Mouse (Mus musculus) right cerebral cortex, postnatal 10 days (tissue): Measurements from ENCODE around the gene Dmrta2.
A peak's percentile ranks its signal among the peaks of the same experiment; 100 is the strongest.

Source experiments
- DNase-seq, 2 experiments: peaks; one replicate each; pipeline ENCODE4 v3.0.0; 2021; ENCODE audit warnings: low spot score in 2 of 2

Dmrta2 gene

DNA sequence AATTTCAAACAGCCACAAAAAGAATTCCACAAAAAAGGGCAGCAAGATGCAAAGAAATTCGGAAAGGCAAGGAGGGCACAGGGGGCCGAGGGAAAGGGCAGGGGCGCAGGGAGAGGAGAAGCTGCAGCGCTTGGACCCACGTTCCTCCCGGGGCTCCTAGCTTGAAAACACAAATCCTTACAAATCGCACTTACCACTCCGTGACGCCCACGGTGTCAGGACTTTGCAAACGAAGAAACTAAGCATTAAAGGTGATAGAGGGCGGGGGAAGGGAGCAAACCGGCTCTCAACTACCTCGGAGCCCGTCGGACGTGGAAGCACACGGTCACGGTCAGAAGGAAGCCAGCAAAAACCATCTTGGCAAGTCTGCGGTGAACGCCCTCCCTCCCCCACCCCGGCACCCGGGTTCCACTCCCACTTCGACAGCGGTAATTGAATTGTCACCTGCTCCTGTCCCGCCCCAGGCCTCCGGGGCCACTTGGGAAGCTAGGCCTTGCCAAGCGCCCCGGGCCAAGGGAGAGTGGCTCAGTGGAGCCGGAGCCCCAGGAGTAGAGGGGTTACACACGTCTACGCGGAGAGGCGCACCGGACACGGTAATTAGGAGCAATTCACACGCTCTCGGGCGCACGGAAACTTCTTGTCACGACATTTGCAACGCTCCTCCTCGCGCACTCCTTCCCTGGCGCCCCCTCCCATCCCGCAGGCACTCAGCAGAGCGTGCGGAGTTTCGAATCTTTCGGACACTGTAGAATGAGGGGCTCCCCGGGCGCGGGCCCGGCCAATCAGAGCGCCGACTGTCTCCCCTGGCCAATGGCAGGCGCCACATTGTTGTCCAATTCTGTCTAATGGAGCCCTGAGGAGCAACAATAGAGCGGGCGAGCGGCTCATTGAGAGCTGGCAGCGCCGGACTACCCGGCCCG is at the start of gene Dmrta2:
Dmrta2 (plus strand) TSS at position 906 of the 920 bp plus-strand sequence.
- peak; percentile 84 to 85 for DNase-seq

DNA sequence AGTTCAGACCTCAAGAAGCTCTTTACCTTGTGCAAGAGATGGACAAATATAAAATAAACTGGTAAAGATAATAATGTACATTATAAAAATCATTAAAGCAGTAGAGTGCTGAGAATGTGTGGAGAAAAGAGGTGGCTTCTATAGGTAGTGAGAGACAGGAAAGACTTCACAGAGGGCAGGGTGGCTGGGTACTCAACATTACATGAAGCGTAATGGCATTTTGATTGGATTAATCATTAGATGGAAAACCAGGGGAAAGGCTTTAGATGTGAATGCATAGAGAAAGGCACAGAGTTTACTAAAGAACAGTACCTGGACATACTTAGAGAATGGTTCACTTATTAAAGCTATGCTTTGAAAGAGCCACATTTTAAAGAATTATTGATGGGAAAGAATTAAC is 48.8 kb upstream of the Dmrta2 start:
- no peak for DNase-seq

- no peak for DNase-seq
Observed at GRCm38 (mm10) chr4:109930445-109930844, 47.4 kb upstream of the Dmrta2 start.

DNA sequence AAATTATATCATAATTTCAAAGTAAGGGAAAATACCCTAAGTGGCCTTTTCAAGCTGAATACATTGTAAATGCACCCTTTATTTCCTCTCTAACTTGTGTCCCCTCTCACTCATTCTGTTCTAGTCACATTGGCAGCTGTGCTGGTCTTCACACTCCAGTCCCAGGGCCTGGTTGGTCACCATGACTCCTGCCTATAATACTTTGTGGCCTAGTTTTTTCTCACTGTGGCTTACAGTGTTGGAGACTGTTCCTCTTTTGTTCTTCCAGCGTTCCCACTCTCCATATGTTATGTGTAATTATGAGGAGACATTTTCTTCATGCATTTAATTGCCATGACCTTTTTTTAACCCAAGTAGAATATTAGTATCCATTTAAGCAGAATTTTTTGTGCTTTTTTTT is 46.9 kb upstream of the Dmrta2 start:
- peak in 1 of 2 experiments; percentile 31 for DNase-seq

DNA sequence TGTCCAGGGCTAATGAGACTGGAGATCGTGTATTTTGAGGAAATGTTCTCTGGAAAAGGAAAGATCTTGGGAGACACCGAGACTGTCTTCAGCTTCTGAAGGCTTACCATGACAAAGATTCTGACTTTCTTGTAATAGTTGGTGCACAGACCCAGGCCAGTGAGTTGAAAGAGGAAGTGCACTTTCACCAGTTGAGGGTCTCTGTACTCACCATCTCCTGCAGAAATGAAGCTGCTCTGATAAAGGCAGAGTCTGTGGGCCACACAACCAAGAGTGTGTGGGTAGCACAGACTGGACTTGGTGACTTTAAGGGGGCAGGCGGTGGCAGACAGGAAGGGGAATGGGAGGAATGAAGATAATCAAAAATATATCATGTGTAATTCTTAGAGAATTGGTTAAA is 41.3 kb upstream of the Dmrta2 start:
- DNase-seq = no peak

DNA sequence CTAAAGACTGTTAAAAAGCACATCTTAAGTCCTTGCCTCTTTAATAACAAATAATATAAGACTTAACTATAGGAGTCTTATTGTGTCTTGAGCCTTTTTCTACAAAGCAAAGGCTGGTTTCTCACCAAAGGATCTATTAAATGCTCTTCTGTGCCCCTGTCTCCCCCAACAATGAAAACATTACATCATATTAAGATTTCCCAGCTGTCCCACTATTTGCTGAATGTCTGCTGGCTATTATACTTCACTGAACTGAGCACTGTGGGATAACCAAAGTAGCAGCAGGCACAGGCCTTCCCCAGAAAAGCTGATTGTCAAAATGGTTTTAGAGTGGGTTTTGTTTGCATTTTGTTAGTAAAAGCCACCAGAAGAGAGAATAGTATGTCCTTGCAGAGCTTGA is 38.6 kb upstream of the Dmrta2 start:
- DNase-seq = no peak

DNA sequence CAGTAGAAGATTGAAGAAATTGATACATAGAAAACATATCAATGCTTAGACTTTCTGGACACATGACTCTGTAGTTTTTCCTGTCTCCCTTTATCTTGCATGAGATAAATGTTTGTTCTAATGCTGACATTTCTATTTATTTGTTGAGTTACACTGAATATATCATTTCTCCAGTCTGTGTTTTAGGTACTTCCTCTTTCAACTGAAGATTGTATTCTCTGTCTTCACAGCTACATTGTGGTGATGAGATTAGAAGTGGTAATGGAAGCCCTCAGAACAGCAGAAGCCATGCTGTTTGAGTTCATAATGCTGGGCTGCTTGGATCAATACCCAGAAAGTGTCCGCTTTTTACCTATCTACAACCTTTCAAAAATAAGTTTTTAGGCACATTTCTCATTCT is 32.3 kb upstream of the Dmrta2 start:
- DNase-seq = no peak

DNA sequence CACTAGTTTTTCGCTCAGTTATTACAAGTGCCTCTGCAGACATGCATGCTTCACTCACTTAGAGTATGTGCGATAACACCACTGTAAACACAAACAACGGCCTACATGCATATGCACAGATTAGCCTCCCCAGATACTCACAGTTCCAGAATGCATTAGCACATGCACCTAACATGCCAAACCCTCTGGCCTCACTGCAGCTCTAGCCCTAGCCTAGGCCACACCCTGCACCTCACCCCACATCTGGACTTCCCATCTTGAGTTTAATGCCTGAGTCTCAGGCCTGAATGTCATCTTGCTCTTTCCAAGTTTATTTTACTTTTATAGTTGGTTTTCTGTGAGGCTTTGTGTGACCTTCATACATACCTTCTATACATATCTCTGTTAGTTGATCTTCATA is 28.5 kb upstream of the Dmrta2 start:
- DNase-seq = no peak

- no peak for DNase-seq
Observed at GRCm38 (mm10) chr4:109953509-109953908, 24.3 kb upstream of the Dmrta2 start.

- no peak for DNase-seq
Observed at GRCm38 (mm10) chr4:109960201-109960935, 17.5 kb upstream of the Dmrta2 start.

- no peak for DNase-seq
Observed at GRCm38 (mm10) chr4:109963570-109964279, 14.1 kb upstream of the Dmrta2 start.

DNA sequence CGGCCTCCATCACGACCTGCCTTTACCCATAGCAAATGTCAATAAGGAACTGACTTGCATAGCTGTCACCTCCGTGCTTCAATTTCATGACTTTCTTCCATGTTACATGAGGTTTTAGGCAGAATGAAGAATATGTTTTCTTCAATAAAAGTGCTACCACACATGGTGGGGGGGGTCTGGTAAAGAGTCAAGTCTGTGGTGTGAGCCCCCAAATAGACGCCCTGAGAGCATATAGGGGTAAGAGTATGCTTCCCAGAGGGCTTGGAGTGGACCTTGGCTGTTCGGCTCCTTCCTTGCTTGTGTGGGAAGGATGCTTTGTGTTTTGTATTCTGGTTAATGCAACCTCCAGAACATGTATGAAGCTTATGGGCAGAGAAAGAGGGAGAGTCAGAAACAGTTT is 8.3 kb upstream of the Dmrta2 start:
- DNase-seq = no peak

DNA sequence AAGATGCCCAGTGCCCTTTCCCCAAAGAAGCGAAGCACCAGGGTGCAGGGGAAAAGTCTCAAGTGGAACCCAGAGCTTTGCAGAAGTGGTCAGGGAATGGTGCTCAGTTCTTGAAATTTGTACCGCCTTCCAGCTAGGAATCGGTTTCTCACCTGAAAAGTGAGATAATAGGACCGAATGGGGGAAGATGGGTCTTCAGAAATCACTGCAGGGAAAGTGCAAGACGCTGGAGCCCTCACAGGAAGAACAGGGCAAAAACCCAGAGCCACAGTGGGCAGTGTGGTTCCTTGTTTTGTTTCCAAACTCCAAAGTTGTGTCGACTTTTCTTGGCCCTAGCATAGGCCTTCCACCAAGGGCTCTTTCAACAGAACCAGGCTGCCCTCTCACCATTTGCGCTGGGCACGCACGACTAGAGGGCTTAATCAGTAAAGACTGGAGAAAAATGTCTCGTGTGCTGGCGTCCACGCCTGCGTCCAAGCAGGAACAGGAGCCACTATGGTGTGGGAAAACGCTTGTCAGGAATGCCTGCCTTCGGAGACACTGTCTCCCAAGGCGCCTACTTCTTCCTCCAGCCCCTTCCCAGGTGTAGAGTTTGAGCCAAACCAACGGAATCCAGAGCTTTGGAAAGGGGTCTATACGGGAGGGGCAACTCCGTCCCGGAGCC is 3.7 kb upstream of the Dmrta2 start:
- DNase-seq = no peak

DNA sequence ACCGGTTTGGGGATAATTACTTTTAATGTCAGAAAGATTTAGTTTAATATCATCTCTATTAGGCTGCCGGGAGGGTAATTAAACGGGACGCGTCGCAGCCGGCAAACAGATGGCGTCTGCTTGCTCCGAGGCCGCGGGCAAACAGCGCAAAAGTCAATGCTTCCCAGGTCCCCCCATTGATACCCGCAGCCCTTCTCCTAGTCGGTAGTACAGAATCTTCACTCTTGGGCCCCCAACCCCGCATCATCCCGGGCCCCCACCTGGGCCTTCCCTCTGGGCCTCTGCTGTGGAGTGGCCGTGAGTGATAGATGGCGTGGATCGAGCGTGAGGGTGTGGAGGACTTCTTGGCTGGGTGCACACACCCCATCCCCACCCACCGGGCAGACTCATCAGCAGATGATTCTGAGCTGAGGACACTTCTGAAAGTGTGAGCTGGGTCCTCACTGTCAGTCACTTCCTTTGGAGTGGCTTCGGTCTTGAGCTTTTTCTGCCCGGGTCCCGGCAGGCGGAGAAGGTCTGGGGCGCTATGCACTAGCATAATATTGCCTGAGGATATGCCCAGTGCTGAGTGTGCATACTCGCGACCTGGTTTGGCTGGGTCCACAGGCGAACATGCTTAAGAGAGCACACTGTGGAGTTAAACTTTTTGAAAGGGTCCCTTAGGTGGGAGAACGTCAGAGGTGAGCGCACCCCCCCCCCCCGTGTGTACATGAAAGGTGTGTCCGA is 3.0 kb upstream of the Dmrta2 start:
- no peak for DNase-seq

DNA sequence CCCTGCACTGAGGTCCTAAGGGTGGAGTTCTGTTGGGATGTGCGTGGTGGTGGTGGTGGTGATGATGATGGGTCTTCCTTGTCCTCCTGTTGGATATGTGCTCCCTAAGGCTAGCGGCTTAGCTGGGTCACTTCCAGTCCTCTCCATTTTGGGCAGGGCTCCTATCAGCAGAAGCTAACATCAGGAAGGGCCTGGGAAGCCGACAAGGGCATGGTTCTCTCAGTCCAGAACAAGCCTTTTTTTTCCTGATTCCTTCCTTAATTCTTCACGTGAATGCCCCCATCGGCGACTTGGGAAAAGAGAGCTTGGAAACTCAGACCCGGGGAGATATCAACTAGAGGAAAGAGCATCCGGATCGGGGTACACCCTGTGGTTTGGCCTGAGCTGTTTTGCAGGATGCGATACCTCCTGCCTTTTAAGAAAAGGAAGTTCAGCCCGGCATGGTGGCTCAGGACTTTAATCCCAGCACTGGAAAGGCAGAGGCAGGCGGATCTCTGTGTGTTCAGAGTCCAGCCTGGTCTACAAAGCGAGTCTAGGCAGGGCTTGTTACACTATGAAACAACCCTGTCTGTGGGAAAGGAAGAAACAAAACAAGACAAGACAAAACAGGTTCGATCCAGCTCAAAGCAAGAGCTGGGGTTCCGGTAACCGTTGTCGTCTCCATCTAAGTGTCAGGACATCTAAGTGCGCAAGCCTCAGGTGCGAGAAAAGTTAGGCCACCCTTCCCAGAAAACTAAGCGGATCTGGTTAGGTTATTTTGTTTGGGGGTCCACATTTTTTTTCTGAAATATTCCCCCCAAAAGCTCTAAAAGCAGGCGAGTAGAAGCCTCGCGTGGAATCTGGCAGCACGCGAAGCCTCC is 2.2 kb upstream of the Dmrta2 start:
- no peak for DNase-seq

DNA sequence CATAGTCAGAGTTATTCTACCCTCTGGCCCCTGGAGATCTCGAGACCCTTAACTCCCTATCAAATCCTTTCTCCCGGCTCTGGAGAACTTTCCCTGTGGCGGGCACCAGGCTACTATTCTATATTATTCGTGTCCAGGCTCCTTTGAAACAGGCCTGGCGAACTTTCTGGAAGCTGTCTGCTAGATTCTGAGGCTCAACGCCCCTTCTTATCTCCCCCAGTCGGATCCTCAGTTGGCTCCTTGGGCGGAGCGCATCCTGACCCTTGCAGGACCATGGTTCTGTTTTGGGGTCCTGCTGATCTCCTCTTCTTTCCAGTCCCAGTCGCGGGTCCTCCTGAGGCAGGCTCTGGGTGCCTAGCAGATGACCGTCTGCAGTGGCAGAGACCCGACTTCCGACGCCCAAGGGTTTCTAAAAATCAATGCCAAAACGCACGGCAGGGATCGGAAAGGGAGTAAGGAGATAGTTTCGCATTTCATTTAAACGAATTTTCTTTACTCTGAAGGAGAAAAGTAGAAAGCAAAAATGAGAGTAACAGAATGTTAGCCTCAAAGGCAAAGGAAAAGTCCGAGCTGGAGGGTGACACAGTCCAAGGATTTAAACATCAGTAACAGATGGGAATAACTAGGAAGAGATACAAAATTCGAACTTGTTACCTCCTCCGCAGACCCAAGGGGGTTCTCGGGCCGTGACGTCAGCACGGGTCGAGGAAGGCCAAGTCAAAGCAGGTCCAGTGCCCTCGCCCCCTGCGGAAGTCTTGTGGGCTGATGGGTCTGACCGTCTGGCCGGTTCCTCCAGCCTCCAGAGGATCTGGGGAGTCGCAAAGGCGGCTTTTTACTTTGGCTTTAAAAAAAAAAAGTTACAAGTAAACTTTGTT is 1.3 kb upstream of the Dmrta2 start:
- DNase-seq = no peak

DNA sequence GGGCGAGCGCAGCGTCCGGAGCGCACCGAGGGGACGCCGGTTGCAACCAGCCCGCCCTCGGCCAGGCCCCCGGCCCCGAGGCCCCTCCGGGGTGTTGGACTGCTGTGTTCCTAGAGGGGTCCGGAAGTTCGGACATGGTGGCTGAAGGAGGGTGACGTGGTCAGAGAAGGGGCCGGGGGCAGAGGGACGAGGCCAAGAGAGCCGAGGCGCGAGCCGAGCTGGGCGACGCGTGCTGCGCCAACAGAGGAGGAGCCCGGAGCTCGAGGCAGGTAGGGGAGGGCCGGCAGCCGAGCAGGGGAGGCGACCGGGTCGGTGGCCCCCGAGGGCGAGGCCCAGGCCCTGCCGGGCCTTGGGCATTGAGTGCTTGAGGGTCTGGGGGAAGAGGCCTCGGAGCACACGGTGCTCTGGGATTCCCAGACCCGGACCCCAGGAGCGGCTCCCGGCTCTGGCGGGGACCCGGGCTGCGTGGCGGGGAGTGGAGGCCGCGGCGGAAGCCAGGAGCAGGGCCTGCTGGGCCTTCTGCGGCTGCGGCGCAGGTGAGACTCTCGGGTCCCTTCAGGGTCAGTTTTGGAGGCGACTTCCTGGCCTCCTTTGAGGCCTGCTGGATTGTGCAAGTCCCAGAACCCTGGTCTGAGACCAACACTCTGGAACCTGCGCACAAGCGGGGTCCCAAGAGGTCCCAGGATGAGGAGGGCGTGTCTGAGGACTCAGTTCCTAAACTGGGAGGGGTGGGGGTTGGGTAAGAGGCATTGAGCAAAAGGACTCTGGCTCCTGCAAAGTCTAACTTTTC is 410 bp downstream of the Dmrta2 start:
- no peak for DNase-seq

GRCm38 (mm10) chr4:109978858-109979340 is 1.0 kb downstream of the Dmrta2 start:
- DNase-seq = no peak
